Mouse (Mus musculus) heart, postnatal 0 days (tissue): ENCODE measurements around the gene Sel1l.

Experiments
- CTCF ChIP-seq: IDR thresholded peaks from 2 replicates; pipeline ENCODE4 v1.5.1; 2016; ENCODE audit warnings: antibody characterized with exemption, control low read depth, low read depth
- EP300 ChIP-seq: IDR thresholded peaks from 2 replicates; pipeline ENCODE4 v1.6.1; 2016; ENCODE audit warnings: antibody characterized with exemption, low read depth

DNA sequence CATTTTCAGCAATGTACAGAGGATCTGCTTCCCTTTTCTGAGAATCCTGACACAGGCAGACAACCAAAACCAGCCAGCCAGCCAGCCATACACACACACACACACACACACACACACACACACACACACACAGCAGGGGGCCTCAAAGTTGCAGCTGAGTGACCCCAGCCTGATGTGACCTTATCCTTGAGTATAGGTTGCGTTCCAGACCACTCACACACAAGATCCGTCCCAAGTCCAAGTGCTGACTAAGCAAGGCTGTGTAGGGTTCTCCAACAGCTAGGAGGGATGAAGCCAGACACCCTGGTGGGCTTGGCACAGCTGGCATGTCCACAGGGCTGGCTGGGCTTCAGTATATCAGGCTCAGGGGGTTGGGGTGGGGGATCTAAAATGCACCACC, 84.5 kb downstream of the Sel1l start:
- TF ChIP-seq CTCF = no peak
- no peak for TF ChIP-seq EP300
